Mouse (Mus musculus) liver, adult 2 months (tissue): ENCODE measurements at regions not wholly inside any gene's neighbourhood (a gene's known extent, or its start where the extent isn't known, plus 50 kb on each side); places are given as distances from the start of the nearest gene placed in this dataset.

Source experiments
- DNase-seq: peaks from one replicate; pipeline ENCODE4 v3.0.0-alpha.2; 2011; ENCODE audit warnings: low read depth, low spot score; ENCODE audit errors: extremely low read depth
- H3K27ac ChIP-seq: fragments of 200-500 bp; replicated peaks from 2 replicates; pipeline ENCODE4 v1.5.1; 2012; ENCODE audit warnings: low read depth, mild to moderate bottlenecking, control low read depth, inconsistent platforms, low read length; ENCODE audit not compliant: insufficient read depth
- H3K27me3 ChIP-seq: fragments of 200-500 bp; 2 replicates; pipeline ENCODE4 v1.6.1; 2012; ENCODE audit warnings: mild to moderate bottlenecking, moderate library complexity, low read length, inconsistent platforms; ENCODE audit not compliant: control insufficient read depth, insufficient read depth
- H3K36me3 ChIP-seq: fragments of 200-500 bp; 2 replicates; pipeline ENCODE4 v1.6.1; 2012; ENCODE audit warnings: low read length, inconsistent platforms; ENCODE audit not compliant: control insufficient read depth, insufficient read depth
- H3K4me1 ChIP-seq: fragments of 200-500 bp; 2 replicates; pipeline ENCODE4 v1.6.1; 2011; ENCODE audit warnings: low read length; ENCODE audit not compliant: control insufficient read depth, insufficient read depth
- H3K4me3 ChIP-seq: fragments of 200-500 bp; 2 replicates; pipeline ENCODE4 v1.5.1; 2011; ENCODE audit warnings: low read depth, mild to moderate bottlenecking, control low read depth, low read length, moderate library complexity; ENCODE audit not compliant: insufficient read depth
- H3K79me2 ChIP-seq: fragments of 200-500 bp; 2 replicates; pipeline ENCODE4 v1.6.1; 2012; ENCODE audit warnings: inconsistent platforms, mild to moderate bottlenecking, low read length, moderate library complexity; ENCODE audit not compliant: control insufficient read depth, insufficient read depth
- H3K9ac ChIP-seq: fragments of 200-500 bp; 2 replicates; pipeline ENCODE4 v1.6.1; 2012; ENCODE audit warnings: low read depth, mild to moderate bottlenecking, control low read depth, inconsistent platforms, low read length
- CTCF ChIP-seq: fragments of 200-500 bp; IDR thresholded peaks from 2 replicates; pipeline ENCODE4 v1.5.1; 2011; ENCODE audit warnings: low read depth, low read length, control low read depth
- POLR2A ChIP-seq: fragments of 200-500 bp; IDR thresholded peaks from 2 replicates; pipeline ENCODE4 v1.6.1; 2011; ENCODE audit warnings: low read length, control low read depth; ENCODE audit not compliant: insufficient read depth; ENCODE audit errors: extremely low read depth
- WGBS: fragments of 180-500 bp; shearing (Covaris S2); methylation state at CpG from one replicate; pipeline ENCODE4 v1.1.7; 2018; 5-methylcytosine and 5-hydroxymethylcytosine counted together

DNA sequence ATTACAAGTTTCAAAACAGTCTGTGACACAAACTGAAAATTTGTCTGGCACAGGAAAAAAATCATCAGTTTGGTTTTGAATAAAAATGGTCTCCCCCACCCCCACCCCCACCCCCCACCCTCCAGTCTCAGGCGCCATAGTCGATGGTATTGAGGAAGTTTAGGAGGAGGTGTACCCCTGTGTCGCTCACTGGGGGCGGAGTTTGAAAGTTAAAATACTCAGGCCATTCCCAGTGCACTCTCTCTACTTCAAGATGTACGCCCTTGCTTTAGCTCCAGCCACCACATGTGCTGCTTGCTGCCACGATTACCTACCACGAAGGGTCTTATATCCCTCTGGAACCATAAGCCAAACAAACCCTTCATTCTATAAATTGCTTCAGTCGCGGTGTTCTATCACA, 337.6 kb downstream of the Rapgef2 start:
- Histone ChIP-seq H3K4me3 (no peak overlapping the region), H3K9ac (no peak overlapping the region), H3K4me1 (no peaks in the 10 kb centered on the region; the same call in 1 of the 2 replicates), H3K79me2 (no peaks in the 10 kb centered on the region), H3K27me3 (no peaks in the 10 kb centered on the region; the same call in 1 of the 2 replicates), H3K36me3 (no peaks in the 10 kb centered on the region), H3K27ac (no peak overlapping the region)
- TF ChIP-seq POLR2A (no peak), CTCF (no peak)
- no peak for DNase-seq
- 89% methylated on average over 9 of the region's 9 CpGs for WGBS

DNA sequence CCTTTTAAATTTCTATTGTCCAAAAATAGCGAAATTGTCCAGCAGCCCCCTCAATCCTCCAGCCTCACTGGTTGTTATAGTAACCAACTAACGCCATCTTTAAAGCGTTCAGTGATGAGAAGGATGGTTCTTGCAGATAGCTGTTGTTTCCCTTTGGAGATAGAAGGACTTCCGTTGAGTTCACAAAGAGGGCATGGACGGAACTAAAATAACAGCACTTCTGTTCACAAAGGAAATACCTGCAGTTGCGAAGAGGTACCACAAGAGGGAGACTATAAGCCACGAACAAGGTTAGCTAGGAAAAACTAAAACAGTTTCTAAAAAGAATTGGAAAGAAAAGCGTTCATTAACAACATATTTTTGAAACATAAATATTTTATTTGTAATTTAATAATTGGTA, 338.1 kb downstream of the Rapgef2 start:
- H3K27ac ChIP-seq = no peak overlapping the region
- no peak overlapping the region for H3K9ac ChIP-seq
- WGBS = 25% methylated on average over 8 of the region's 8 CpGs
- peak; percentile 43 for DNase-seq
- H3K36me3 ChIP-seq = no peaks in the 10 kb centered on the region
- no peaks in the 10 kb centered on the region; the same call in 1 of the 2 replicates for H3K27me3 ChIP-seq
- H3K4me1 ChIP-seq = no peaks in the 10 kb centered on the region; the same call in 1 of the 2 replicates
- H3K4me3 ChIP-seq = no peak overlapping the region
- H3K79me2 ChIP-seq = no peaks in the 10 kb centered on the region
- peak; percentile 20; the same call in 1 of the 2 replicates for TF ChIP-seq CTCF
- TF ChIP-seq POLR2A = no peak

DNA sequence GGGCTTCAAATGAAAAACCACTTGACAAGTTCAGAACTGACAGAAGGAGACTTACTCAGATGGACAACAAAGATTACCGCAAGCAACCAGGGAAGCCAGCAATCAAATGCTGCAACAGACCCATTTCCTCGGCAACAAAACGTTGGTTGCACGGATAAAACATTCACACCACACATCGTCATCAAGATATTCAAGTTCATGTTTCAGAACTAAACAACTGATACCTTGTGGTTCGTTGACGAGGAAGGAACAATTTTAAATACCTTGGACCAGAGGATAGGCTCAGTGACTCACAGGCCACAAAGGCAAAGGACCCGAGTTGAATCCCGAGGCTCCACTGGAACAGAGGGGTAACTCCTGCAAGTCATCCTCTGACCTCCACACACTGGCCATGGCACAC, 339.1 kb downstream of the Rapgef2 start:
- Histone ChIP-seq H3K4me1 (no peaks in the 10 kb centered on the region; the same call in 1 of the 2 replicates), H3K79me2 (no peaks in the 10 kb centered on the region), H3K27me3 (no peaks in the 10 kb centered on the region; the same call in 1 of the 2 replicates), H3K36me3 (no peaks in the 10 kb centered on the region), H3K9ac (no peak overlapping the region), H3K4me3 (no peak overlapping the region), H3K27ac (no peak overlapping the region)
- DNase-seq = no peak
- 87% methylated on average over 9 of the region's 9 CpGs for WGBS
- TF ChIP-seq CTCF (no peak), POLR2A (no peak)

DNA sequence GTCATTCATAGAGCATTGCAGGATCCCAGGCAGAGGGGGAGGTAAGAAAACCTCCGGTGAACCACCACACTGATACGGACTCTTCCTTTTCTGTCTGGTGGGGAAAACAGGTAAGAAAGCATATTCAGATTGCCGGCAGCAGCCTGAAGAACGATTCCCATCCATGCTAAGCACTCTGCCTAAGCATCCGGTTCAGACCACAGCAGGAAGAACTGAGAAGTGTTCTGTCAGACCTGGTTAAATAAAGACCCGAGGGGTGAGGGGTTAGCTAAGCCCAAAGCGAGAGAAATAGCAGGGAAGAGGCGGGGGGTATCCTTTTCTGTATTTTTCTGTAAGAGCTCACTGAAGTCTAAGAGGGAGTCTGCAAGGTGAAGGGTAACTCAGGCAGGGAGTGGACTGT, 342.1 kb downstream of the Rapgef2 start:
- Histone ChIP-seq H3K79me2 (no peaks in the 10 kb centered on the region), H3K27ac (no peak overlapping the region), H3K4me3 (no peak overlapping the region), H3K27me3 (no peaks in the 10 kb centered on the region), H3K4me1 (no peaks in the 10 kb centered on the region; the same call in 1 of the 2 replicates), H3K36me3 (no peaks in the 10 kb centered on the region), H3K9ac (no peak overlapping the region)
- 73% methylated on average over 8 of the region's 8 CpGs for WGBS
- TF ChIP-seq CTCF (no peak), POLR2A (no peak)
- no peak for DNase-seq

DNA sequence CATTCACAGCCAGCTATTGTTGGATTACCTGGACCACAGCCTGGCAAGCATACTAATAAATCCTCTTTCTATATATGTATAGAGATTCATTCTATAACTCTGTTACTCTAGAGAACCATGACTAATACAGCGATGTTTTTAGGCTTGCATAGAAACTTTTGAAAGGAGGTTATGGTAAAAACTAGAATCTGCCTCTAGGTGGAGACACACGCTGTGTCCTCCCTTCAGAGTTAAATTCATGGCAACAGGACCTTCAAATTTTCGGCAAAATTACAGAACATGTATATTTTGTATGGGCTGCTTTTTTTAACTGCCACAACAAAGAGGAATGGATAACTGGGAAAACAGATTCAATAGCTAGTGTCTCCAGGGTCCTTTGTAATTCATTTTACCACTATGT, 353.3 kb downstream of the Rapgef2 start:
- Histone ChIP-seq H3K27ac (no peak overlapping the region), H3K79me2 (no peaks in the 10 kb centered on the region), H3K27me3 (no peaks in the 10 kb centered on the region), H3K4me1 (peaks cover 1% of the 10 kb centered on the region; the same call in 1 of the 2 replicates), H3K9ac (no peak overlapping the region), H3K36me3 (no peaks in the 10 kb centered on the region), H3K4me3 (no peak overlapping the region)
- TF ChIP-seq POLR2A (no peak), CTCF (no peak)
- WGBS = 75% methylated on average over 3 of the region's 3 CpGs
- no peak for DNase-seq

DNA sequence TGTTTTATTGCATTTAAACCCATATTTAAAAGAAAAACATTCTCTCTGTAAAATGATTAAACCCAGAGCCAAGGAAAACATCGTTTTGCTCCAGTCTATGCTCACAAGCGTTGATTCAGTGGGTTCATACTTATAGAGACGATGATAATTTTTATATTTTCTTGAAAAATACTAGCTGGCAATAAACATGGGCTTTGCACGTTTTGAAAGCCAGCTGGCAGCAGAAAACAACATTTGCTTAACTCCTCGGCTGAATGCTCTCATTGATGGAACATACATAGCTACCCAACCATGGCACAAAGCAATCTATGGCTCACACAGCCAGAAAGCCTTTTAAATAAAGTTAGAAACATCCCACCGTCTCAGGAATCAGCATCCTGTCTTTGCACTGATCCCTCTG, 366.5 kb downstream of the Rapgef2 start:
- H3K27ac ChIP-seq = no peak overlapping the region
- no peak overlapping the region for H3K9ac ChIP-seq
- H3K79me2 ChIP-seq = no peaks in the 10 kb centered on the region
- no peaks in the 10 kb centered on the region for H3K36me3 ChIP-seq
- no peaks in the 10 kb centered on the region for H3K27me3 ChIP-seq
- TF ChIP-seq POLR2A = no peak
- no peak for TF ChIP-seq CTCF
- DNase-seq = no peak
- WGBS = 54% methylated on average over 6 of the region's 6 CpGs
- no peaks in the 10 kb centered on the region for H3K4me1 ChIP-seq
- no peak overlapping the region for H3K4me3 ChIP-seq
